Mouse (Mus musculus) kidney, postnatal 25 days (tissue): ENCODE results near the gene Prkcsh.

Experiments
- DNase-seq, 2 experiments: peaks; one replicate each; pipeline ENCODE4 v3.0.0; 2021; ENCODE audit warnings: mixed read lengths in 2 of 2

Prkcsh gene

GRCm38 (mm10) chr9:21987592-21988342 lies 14.8 kb upstream of the Prkcsh start:
- DNase-seq = peak; percentile 28 to 52

- peak; percentile 78 to 90 for DNase-seq
Measured at GRCm38 (mm10) chr9:21988421-21989101, 14.0 kb upstream of the Prkcsh start.

GRCm38 (mm10) chr9:21989230-21990110 lies 13.1 kb upstream of the Prkcsh start, which contains the start of gene Rgl3:
Gene Rgl3 (minus strand): TSS chr9:21989446.
- peak; percentile 87 to 93 for DNase-seq

DNA sequence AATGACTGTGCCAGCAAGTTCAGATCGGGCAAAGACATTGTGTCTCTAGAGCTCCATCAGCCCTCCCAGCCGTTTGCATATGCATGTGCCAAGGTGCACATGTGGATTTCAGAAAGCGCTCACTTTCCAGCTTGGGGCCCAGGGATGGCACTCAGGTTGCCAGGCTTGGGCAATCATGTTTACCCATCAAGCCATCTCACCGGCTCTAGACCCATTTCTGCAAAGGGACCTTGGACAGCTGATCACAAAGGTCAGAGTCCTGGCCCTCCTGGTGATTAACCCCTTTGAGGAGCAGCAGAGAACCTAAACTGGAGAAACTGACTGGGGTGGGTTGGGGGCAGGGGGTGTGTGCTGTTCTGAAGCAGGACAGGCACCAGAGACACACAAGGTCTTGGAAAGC lies 10.4 kb upstream of the Prkcsh start:
- no peak for DNase-seq

DNA sequence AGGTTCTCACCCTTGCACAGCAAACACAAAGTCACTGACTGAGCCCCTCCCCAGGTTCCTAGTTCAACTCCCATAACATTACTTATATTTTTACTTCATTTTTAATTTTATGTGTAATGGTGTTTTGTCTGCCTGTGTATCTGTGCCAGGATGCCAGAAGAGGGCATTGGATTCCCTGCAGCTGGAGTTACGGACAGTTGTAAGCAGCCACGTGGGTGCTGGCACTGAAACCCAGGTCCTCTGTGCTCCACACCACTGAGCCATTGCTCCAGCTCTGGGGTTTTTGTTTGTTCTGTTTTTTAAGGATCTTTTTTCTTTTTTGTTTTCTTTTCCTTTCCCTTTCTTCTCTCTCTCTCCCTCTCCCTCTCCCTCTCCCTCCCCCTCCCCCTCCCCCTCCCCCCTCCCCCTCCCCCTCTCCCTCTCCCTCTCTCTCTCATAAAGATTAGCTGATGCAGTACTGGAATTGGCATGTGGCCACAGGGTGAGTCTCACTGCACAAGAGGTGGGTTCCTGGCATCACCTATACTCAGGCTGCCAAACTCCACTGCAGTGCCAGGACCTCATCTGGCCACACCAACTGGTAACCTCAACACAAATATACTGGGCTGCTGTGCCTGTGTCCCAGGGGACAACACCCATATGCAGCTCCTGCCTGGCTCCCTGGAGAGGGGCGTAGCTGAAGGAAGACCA lies 6.3 kb upstream of the Prkcsh start:
- no peak for DNase-seq

DNA sequence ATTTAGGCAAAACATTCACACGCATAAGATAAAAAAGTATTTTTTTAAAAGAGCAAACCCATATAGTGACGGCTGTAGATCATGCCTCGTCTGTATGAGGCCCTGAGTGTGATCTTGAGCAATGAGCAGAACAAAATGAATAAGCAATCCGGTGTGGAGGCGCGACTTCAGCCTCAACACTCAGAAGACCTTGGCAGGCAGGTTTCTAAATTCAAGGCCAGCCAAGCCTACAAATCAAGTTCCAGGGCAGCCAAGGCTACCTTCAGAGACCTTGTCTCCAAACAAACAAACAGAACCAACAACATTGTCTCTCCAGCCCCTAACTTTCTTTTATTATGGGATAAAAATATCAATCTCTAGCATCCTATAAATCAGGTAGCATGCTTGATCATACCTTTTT lies 2.3 kb upstream of the Prkcsh start:
- DNase-seq = no peak

- DNase-seq = no peak
Measured at GRCm38 (mm10) chr9:22001633-22002032, 973 bp upstream of the Prkcsh start.

- DNase-seq = peak; percentile 31 to 55
Measured at GRCm38 (mm10) chr9:22003163-22003554, 553 bp downstream of the Prkcsh start.

GRCm38 (mm10) chr9:22004546-22004945 lies 1.9 kb downstream of the Prkcsh start:
- no peak for DNase-seq

DNA sequence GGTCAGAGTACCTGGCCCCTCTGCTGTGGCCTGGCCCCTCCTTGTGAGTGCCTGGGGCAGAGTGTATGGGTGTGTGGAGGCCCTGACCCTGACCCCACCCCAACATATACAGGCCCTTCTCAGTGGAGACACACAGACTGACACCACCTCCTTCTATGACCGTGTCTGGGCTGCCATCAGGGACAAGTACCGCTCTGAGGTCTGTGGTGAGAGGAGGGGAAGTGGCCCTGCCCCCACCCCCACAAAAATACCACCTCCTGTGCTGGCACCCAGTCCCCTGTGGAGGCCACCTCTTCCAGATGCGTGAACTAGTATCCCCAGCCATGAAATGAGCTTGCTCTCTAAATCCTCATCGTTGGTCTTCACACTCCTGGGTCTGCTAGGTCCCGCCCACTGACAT lies 8.4 kb downstream of the Prkcsh start:
- DNase-seq = no peak

GRCm38 (mm10) chr9:22012731-22013130 lies 10.1 kb downstream of the Prkcsh start:
- peak in 1 of 2 experiments; percentile 45 for DNase-seq

DNA sequence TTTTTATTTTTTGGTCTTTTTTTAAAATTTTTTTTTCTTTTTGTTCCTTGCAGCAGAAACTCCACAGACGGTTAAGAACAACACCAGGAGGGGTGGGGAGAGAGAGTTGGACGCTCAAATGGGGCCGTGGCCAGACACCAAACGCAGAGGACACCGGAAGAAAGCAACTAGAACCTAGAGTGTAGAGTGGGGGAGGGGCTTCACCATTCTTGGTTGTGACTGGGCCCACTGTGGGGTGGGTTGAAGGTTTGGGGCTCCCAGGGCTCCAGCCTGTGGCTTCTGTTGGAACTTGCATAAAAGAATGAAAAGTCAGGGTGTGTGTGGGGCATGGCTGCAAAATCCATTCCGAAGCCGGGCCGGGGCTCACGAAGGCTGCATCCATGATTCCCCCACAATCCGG lies 13.6 kb downstream of the Prkcsh start:
- no peak for DNase-seq

GRCm38 (mm10) chr9:22017208-22017825 lies 14.7 kb downstream of the Prkcsh start:
- no peak for DNase-seq

- no peak for DNase-seq
Measured at GRCm38 (mm10) chr9:22024592-22024991, 22.0 kb downstream of the Prkcsh start.

DNA sequence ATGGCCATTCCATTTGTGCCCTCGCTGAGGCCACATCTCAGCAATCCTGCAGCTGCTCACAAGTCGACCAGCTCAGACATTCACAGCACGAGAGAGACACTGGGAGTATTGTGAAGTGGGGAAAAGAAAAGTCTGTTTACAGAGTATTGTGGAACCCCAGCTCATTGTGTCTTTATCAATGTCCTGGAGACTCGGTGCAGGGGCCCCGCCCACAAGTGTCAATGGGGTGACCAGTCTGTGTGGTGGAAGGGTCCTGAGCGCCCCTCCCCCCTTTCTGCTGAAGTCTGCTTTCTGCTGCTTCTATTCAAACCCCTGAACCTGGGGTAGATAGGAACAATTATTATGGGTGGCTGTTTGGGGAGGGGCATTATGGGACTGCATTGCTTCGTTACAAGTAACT lies 25.9 kb downstream of the Prkcsh start:
- DNase-seq = no peak

DNA sequence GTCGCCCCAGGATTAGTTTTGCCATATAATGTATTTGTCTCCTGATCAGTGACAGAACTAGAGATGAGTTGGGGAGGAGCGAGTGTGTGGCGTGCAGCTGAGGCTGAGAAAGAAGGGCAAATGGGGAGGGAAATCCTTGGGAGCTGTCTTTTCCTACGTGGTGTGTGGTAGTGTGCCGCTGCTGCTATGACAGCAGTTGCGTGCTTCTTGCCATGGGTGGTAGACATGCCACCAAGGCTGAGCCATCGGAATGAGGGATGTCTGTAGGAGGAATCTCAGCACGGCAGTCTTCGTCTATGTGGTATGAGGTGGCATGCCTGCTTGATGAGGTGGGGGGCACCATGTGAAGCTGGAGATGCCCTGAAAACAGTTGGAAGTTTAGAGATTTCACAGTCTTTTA lies 27.8 kb downstream of the Prkcsh start:
- no peak for DNase-seq

GRCm38 (mm10) chr9:22035300-22036044 lies 32.9 kb downstream of the Prkcsh start:
- DNase-seq = no peak

GRCm38 (mm10) chr9:22037826-22038225 lies 35.2 kb downstream of the Prkcsh start:
- DNase-seq = peak in 1 of 2 experiments; percentile 43

DNA sequence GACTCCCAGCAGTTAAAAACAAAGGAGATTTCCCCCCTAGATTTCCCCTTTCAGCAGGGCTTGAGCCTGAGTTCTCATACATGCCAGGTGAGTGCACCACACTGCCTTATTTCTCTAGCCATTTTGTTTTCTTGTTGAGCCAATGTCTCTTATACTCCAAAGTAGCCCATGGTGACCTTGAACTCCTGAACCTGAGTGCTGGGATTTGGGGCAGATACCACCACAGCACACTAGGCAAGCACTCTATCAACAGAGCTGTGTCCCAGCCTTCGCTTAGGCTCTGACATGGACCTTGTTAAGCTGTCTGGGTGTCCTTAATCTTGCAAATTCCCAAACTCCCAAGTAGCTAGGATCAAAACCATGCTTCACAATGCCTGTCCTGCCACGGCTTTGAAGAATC lies 39.2 kb downstream of the Prkcsh start:
- no peak for DNase-seq

GRCm38 (mm10) chr9:22047329-22047728 lies 44.7 kb downstream of the Prkcsh start:
- DNase-seq = no peak

- DNase-seq = no peak
Measured at GRCm38 (mm10) chr9:22049315-22049714, 46.7 kb downstream of the Prkcsh start.
